Mouse (Mus musculus) liver, embryonic 11.5 days (tissue): ENCODE results near the gene Anxa1. TPM values are rescaled to one million over a fixed set of nuclear protein-coding genes. Genes with fewer than 3 reads are reported as not detected.

Experiments
- ATAC-seq: fragments of 200-750 bp; cut with Nextera tagmentation; replicated peaks from 2 replicates; pipeline ENCODE4 v1.8.0; 2017; ENCODE audit warnings: moderate number of reproducible peaks, mild to moderate bottlenecking, moderate TSS enrichment, moderate library complexity; ENCODE audit not compliant: low FRiP score
- DNase-seq: peaks from one replicate; pipeline ENCODE4 v3.0.0-alpha.2; 2017; ENCODE audit warnings: low spot score
- H3K27ac ChIP-seq: fragments of 300-500 bp; sonication (generic); 2 replicates; pipeline ENCODE4 v1.5.1; 2014; ENCODE audit warnings: mild to moderate bottlenecking, low read depth, low read length, control low read depth
- H3K27me3 ChIP-seq: fragments of 300-500 bp; sonication (generic); replicated peaks from 2 replicates; pipeline ENCODE4 v1.6.1; 2014; ENCODE audit warnings: low read length, mixed read lengths; ENCODE audit not compliant: control insufficient read depth, insufficient read depth
- H3K36me3 ChIP-seq: fragments of 300-500 bp; sonication (generic); 2 replicates; pipeline ENCODE4 v1.6.1; 2014; ENCODE audit warnings: mild to moderate bottlenecking, low read length, moderate library complexity, mixed read lengths; ENCODE audit not compliant: control insufficient read depth, insufficient read depth
- H3K4me1 ChIP-seq: fragments of 300-500 bp; sonication (generic); replicated peaks from 2 replicates; pipeline ENCODE4 v1.6.1; 2014; ENCODE audit warnings: low read length, mixed read lengths; ENCODE audit not compliant: control insufficient read depth, insufficient read depth
- H3K4me2 ChIP-seq: fragments of 300-500 bp; sonication (generic); 2 replicates; pipeline ENCODE4 v1.6.1; 2014; ENCODE audit warnings: mild to moderate bottlenecking, control low read depth, moderate library complexity
- H3K4me3 ChIP-seq: fragments of 300-500 bp; sonication (generic); 2 replicates; pipeline ENCODE4 v1.5.1; 2014; ENCODE audit warnings: low read depth, low read length, control low read depth
- H3K9ac ChIP-seq: fragments of 300-500 bp; sonication (generic); 2 replicates; pipeline ENCODE4 v1.6.1; 2014; ENCODE audit warnings: low read depth, low read length, control low read depth
- H3K9me3 ChIP-seq: fragments of 300-500 bp; sonication (generic); 2 replicates; pipeline ENCODE4 v1.6.1; 2016; ENCODE audit warnings: low read length, inconsistent platforms, mixed read lengths; ENCODE audit not compliant: control insufficient read depth
- WGBS: fragments of 180-500 bp; shearing (Covaris S2); extraction: QIAGEN DNeasy Blood & Tissue Kit; methylation state at CpG from one replicate; pipeline ENCODE4 v1.1.7; 2014; 5-methylcytosine and 5-hydroxymethylcytosine counted together
- polyA plus RNA-seq: library from polyadenylated mRNA; unstranded; fragments of >200 nt; fragmentation: Nextera tagmentation; extraction: Ambion mirVana; gene quantifications from 2 replicates; pipeline ENCODE4 v1.2.1, GENCODE M21; 2014

Gene Anxa1
- polyA plus RNA-seq, 1 experiment from 2014 or later: 16.8 TPM

- H3K27ac ChIP-seq: no peak overlapping the region
- DNase-seq (no peak), ATAC-seq (no peak)
- no peak overlapping the region for H3K9ac ChIP-seq
- H3K4me1 ChIP-seq: no peaks in the 10 kb centered on the region
- H3K27me3 ChIP-seq: no peaks in the 10 kb centered on the region
- no peak overlapping the region for H3K4me2 ChIP-seq
- no peaks in the 10 kb centered on the region for H3K36me3 ChIP-seq
- no peaks in the 10 kb centered on the region for H3K9me3 ChIP-seq
- H3K4me3 ChIP-seq: no peak overlapping the region
- 85% methylated on average over 13 of the region's 13 CpGs for WGBS
Observed at GRCm38 (mm10) chr19:20364931-20365330, 25.8 kb downstream of the Anxa1 start.

- DNase-seq: no peak
- 65% methylated on average over 10 of the region's 10 CpGs for WGBS
Observed at GRCm38 (mm10) chr19:20363221-20363620, 27.5 kb downstream of the Anxa1 start.

DNA sequence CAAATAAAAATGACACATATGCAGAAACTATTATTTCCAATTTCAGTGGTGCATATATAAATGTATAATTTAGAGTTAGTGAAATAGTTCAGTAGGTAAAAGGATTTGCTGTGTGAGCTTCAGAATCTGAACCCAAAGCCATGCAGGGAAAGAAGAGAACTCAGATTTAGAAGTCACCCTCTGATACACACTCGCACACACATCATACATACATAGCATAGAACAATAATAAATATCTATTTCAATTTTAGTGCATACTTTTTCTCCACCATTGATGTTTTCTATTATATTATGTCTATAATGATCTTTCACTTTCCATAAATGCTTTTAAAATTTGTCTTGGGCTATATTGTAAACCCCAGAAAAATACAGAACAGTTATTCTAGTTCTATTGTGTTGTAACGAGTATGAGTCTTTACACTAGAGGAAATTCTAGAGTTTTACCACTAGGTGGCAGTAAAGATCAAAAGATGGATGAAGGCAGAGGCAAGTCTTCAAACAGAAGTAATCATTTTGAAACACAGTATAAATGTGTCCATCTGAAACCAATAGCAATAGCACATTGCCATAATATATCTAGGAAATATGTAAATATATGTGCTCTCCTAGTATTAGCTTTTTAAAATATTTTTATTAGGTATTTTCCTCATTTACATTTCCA is 28.7 kb downstream of the Anxa1 start:
- Histone ChIP-seq H3K4me2 (no peak overlapping the region), H3K4me1 (no peaks in the 10 kb centered on the region), H3K27ac (no peak overlapping the region), H3K4me3 (no peak overlapping the region), H3K9ac (no peak overlapping the region), H3K27me3 (no peaks in the 10 kb centered on the region), H3K9me3 (no peaks in the 10 kb centered on the region), H3K36me3 (no peaks in the 10 kb centered on the region)
- 46% methylated on average over 2 of the region's 2 CpGs for WGBS
- DNase-seq: no peak
- ATAC-seq: no peak; the same call in 1 of the 2 replicates

More at GRCm38 (mm10) chr19:20363221-20363620, 27.5 kb downstream of the Anxa1 start:
- Histone ChIP-seq H3K4me3 (no peak overlapping the region), H3K27ac (no peak overlapping the region), H3K4me2 (no peak overlapping the region), H3K36me3 (no peaks in the 10 kb centered on the region), H3K27me3 (no peaks in the 10 kb centered on the region), H3K9ac (no peak overlapping the region), H3K9me3 (no peaks in the 10 kb centered on the region), H3K4me1 (no peaks in the 10 kb centered on the region)
- ATAC-seq: no peak

DNA sequence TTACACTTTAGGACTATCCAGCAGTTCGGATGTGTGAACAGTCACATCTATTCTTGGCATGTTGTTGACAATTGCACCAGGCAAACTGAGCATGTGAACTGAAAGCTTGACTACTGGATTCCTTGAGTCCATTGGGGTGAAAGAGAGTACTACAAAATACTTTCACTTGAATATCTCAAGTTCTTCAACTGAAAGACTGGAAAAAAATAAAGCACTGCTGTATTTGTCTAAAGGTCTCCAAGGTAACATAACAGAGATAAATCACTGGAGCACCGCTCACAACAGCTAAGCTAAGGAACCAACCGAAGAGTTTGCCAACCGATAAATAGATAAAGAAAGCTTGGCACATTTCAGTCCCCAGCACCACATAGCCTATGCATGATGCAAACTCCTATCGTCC is 32.1 kb downstream of the Anxa1 start:
- ATAC-seq (no peak), DNase-seq (no peak)
- Histone ChIP-seq H3K9me3 (no peaks in the 10 kb centered on the region), H3K36me3 (no peaks in the 10 kb centered on the region), H3K4me2 (no peak overlapping the region), H3K27me3 (no peaks in the 10 kb centered on the region), H3K9ac (no peak overlapping the region), H3K4me3 (no peak overlapping the region), H3K4me1 (no peaks in the 10 kb centered on the region), H3K27ac (no peak overlapping the region)
- 77% methylated on average over 5 of the region's 5 CpGs for WGBS

GRCm38 (mm10) chr19:20345317-20345917 is 45.3 kb downstream of the Anxa1 start:
- H3K4me1 ChIP-seq: no peaks in the 10 kb centered on the region
- H3K4me3 ChIP-seq: no peak overlapping the region
- 14% methylated on average over 8 of the region's 8 CpGs for WGBS
- no peaks in the 10 kb centered on the region for H3K27me3 ChIP-seq
- no peak overlapping the region for H3K4me2 ChIP-seq
- ATAC-seq (no peak), DNase-seq (peak; percentile 50)
- no peaks in the 10 kb centered on the region for H3K36me3 ChIP-seq
- no peak overlapping the region for H3K9ac ChIP-seq
- H3K9me3 ChIP-seq: no peaks in the 10 kb centered on the region
- no peak overlapping the region for H3K27ac ChIP-seq

GRCm38 (mm10) chr19:20344511-20345316 is 46.0 kb downstream of the Anxa1 start:
- no peak overlapping the region for H3K27ac ChIP-seq
- DNase-seq (no peak), ATAC-seq (no peak)
- H3K27me3 ChIP-seq: no peaks in the 10 kb centered on the region
- H3K4me2 ChIP-seq: no peak overlapping the region
- H3K4me3 ChIP-seq: no peak overlapping the region
- no peaks in the 10 kb centered on the region for H3K9me3 ChIP-seq
- H3K4me1 ChIP-seq: no peaks in the 10 kb centered on the region
- no peak overlapping the region for H3K9ac ChIP-seq
- H3K36me3 ChIP-seq: no peaks in the 10 kb centered on the region
- 49% methylated on average over 11 of the region's 11 CpGs for WGBS

- no peak overlapping the region for H3K9ac ChIP-seq
- no peak for ATAC-seq
- H3K9me3 ChIP-seq: no peaks in the 10 kb centered on the region
- no peaks in the 10 kb centered on the region for H3K4me1 ChIP-seq
- H3K27ac ChIP-seq: no peak overlapping the region
- no peak overlapping the region for H3K4me3 ChIP-seq
- no peak overlapping the region for H3K4me2 ChIP-seq
- no peaks in the 10 kb centered on the region for H3K36me3 ChIP-seq
- WGBS: 78% methylated on average over 10 of the region's 10 CpGs
- H3K27me3 ChIP-seq: no peaks in the 10 kb centered on the region
- DNase-seq: no peak
Observed at GRCm38 (mm10) chr19:20344052-20344451, 46.7 kb downstream of the Anxa1 start.
